Mouse (Mus musculus): ENCODE results near the gene Trex2.
"Not testable (repeated sequence)": the region's sequence is repeated elsewhere in the genome, so short reads cannot be mapped to it uniquely, and the experiment has no call there.

The Trex2 gene

DNA sequence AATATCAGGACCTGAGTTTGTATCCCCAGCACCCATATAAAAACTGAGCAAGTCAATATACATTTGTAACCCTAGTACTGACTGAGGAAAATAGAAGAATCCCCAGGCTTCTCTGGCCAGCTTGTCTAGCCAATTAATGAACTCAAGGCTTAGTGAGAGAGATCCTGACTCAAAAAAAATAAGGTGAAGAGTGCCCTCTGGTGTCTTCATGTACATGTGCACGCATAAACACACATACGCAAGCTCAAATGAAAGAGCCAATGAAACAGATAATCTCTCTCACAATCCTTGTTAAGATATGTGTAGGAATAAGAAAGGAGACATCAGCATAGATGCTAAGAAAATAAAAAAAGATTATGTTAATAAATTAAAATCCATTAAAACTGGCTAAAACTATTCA, 5.1 kb downstream of the Trex2 start:
- no peak for DNase-seq (ENCODE audit: low spot score in 2 of 2)

DNA sequence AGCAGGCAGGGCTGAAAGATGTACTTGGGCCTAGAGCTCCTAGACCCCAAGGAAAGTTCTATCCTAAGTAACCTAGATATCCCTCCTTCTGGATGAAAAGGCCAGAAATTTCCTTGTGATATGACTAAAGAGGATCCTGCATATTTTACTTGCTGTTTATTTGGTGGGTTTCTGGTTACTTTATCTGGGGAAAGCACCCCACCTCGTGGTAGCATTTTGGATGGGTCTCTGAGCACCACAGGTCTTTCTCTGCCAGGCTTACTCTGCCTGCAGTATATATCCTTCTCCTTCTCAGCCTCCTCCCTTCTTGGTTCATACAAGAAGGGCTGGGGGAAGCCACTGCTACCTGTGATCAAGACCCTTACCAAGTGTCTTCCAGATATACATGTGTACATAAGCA, 22.4 kb downstream of the Trex2 start:
- no peak for DNase-seq (ENCODE audit: low spot score in 2 of 2)

DNA sequence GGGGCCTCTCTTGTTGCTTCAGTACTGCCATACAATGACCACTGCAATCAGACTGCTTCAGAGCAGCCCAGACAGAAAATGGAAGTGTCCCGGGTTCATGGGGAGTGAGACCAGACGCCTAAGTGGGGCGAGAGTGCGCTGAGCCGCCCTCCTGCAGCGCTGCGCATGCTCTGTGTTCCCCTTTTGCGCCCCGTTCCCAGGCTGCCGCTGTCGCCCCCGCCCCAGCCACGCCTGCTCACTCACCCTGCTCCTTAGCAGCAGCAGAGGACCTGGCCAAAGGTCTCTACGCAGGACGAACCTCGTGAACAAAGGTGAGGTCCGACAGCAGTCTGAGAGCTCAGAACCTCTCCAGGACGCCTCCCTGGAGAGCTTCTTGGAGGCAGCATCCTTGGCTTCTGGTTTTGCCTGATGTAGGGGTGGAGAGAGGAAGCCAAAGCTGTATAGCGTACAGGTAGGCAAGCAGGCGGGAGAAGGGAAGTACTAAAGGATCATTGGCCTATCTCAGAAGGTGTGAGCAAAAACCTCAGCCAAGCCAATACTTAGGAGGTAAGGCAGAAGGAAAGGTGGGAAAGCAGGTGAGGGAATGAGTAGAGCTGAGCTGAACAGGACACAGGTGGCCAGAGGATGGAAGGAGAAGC, 24.1 kb downstream of the Trex2 start, which contains the start of gene Zfp92:
Zfp92 (plus strand) TSS at position 217 of the 638 bp plus-strand sequence.
- DNase-seq (ENCODE audit: low spot score in 2 of 2): no peak

DNA sequence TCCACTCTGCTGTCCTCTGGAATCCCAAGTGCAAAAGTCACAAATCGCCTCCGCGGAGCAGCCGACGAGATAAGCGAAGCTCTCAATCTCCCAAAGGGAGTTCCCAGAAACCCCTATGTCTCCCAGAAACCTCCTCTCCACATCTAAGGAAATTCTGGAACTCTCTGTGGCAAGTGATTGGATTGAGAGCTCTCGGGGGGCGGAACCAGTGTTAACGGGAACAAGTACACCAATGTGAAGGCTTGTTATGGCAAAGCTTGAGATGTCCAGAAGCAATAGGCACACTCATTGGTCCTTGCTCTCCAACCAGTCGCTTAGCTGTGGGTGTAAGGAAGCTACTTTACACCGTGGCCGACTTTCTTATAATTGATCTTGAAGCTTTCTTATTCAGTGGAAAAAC, 33.5 kb downstream of the Trex2 start:
- no peak for DNase-seq (ENCODE audit: low spot score in 2 of 2)

- no peak for DNase-seq (ENCODE audit: low spot score in 2 of 2)
These were observed 34.2 kb downstream of the Trex2 start for GRCm38 (mm10) chrX:73400951-73401350.

GRCm38 (mm10) chrX:73398636-73399035, 36.5 kb downstream of the Trex2 start, which contains the start of gene Gm18336:
Gene Gm18336, minus strand, starts transcription at chrX:73398736.
- DNase-seq (ENCODE audit: low spot score in 2 of 2): not testable (repeated sequence)

- no peak for DNase-seq (ENCODE audit: low spot score in 2 of 2)
These were observed 38.7 kb downstream of the Trex2 start for GRCm38 (mm10) chrX:73396446-73396845.

- DNase-seq (ENCODE audit: low spot score in 2 of 2): no peak
These were observed 43.7 kb downstream of the Trex2 start for GRCm38 (mm10) chrX:73391481-73391880.

- DNase-seq (ENCODE audit: low spot score in 2 of 2): no peak
These were observed 50.2 kb downstream of the Trex2 start for GRCm38 (mm10) chrX:73384924-73385323.

DNA sequence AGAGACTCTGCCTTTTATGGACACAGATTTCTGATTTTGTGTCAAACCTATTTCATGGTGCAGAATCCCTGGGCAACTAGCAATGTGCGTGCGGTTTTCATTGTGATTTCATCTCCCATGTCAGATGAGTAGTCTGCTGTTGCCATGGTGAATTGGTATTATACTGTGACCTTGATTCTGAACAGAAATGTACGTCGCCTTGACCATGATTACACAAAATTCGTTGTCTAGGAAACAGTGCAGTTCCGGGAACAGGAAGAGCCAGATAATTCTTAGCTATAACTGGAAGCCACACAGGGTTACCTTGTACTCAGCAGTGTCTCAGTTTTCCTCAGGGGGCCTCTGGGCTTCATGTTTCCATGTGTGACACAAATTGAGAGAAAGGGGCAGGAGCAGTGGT, 50.7 kb downstream of the Trex2 start:
- no peak for DNase-seq (ENCODE audit: low spot score in 2 of 2)

Data from spleen, postnatal 14 days (tissue).